Mouse (Mus musculus): Measurements from ENCODE around the gene D930048N14Rik. TPM values are rescaled to one million over a fixed set of nuclear protein-coding genes. Genes with fewer than 3 reads are reported as not detected.
"Not testable (repeated sequence)": the region's sequence is repeated elsewhere in the genome, so short reads cannot be mapped to it uniquely, and the experiment has no call there.

Gene D930048N14Rik
- polyA plus RNA-seq, 1 experiment = 4.1 TPM

DNA sequence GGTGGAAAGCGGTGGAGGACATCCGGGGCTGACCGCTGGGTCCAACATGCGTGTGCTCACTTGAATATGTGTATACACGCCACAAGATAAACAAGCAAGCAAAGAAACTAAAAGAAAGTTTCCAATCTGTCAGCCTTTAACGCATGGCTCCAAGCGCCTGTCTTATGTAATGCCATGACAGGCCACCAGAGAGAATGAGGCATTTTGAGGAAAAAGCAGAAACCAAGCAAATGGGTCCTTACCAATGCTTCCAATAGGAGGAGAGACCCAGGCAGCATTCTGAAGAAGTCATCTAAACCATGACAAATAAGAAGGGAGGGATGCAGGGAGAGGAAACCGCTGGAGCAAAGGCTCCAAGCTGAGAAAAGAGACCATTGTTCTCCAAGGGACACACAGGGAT, 36.5 kb upstream of the D930048N14Rik start:
- WGBS = 79% methylated on average over 8 of the region's 8 CpGs
- no peak for TF ChIP-seq CTCF (IDR thresholded peaks at IDR 0.05; ENCODE audit: borderline replicate concordance, insufficient read depth, low read depth, low read length)
- no peak for TF ChIP-seq POLR2A (IDR thresholded peaks at IDR 0.05; ENCODE audit: borderline replicate concordance, insufficient read depth, low read length)
- Histone ChIP-seq H3K4me1 (ENCODE audit: control insufficient read depth, insufficient read depth, low read length) (no peaks in the 10 kb centered on the region; the same call in 1 of the 2 replicates), H3K4me3 (replicated peaks; ENCODE audit: insufficient read depth, low read depth, low read length) (no peak overlapping the region), H3K27ac (ENCODE audit: insufficient read depth, low read length) (no peak overlapping the region), H3K27me3 (ENCODE audit: control insufficient read depth, insufficient read depth, low read length) (no peaks in the 10 kb centered on the region)
- DNase-seq = no peak

GRCm38 (mm10) chr11:51615129-51615528, 35.6 kb upstream of the D930048N14Rik start:
- Histone ChIP-seq H3K27me3 (ENCODE audit: control insufficient read depth, insufficient read depth, low read length) (no peaks in the 10 kb centered on the region), H3K4me1 (ENCODE audit: control insufficient read depth, insufficient read depth, low read length) (no peaks in the 10 kb centered on the region; the same call in 1 of the 2 replicates), H3K27ac (ENCODE audit: insufficient read depth, low read length) (no peak overlapping the region), H3K4me3 (replicated peaks; ENCODE audit: insufficient read depth, low read depth, low read length) (peak overlapping the region; percentile 50)
- WGBS = 32% methylated on average over 7 of the region's 7 CpGs
- TF ChIP-seq CTCF (IDR thresholded peaks at IDR 0.05; ENCODE audit: borderline replicate concordance, insufficient read depth, low read depth, low read length) (no peak), POLR2A (IDR thresholded peaks at IDR 0.05; ENCODE audit: borderline replicate concordance, insufficient read depth, low read length) (no peak)
- no peak for DNase-seq

DNA sequence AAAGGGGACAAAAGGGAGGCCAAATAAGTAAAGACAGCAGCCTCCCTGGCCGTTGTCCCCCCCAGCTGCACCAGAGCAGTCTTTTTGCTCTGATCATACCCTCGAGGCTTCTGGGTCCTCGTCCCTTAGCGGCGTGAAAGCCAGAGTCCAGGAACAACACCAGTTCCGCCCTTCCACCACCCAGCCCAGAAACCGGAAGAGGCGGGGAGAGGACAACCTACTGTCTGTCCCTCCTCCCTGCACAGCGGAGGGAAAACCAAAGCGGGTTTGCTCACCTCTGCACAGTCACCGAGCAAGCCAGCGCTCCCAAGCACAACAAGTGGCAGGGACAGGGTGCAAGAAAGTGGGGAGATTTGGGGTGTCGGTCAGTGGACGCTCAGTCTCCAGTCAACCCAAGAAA, 35.2 kb upstream of the D930048N14Rik start:
- H3K27me3 ChIP-seq (ENCODE audit: control insufficient read depth, insufficient read depth, low read length) = no peaks in the 10 kb centered on the region
- peak overlapping the region; percentile 50 for H3K4me3 ChIP-seq (replicated peaks; ENCODE audit: insufficient read depth, low read depth, low read length)
- 6% methylated on average over 14 of the region's 14 CpGs for WGBS
- TF ChIP-seq CTCF (IDR thresholded peaks at IDR 0.05; ENCODE audit: borderline replicate concordance, insufficient read depth, low read depth, low read length) (no peak), POLR2A (IDR thresholded peaks at IDR 0.05; ENCODE audit: borderline replicate concordance, insufficient read depth, low read length) (peak; percentile 69; the same call in 1 of the 2 replicates)
- peak; percentile 43 to 49 for DNase-seq
- H3K4me1 ChIP-seq (ENCODE audit: control insufficient read depth, insufficient read depth, low read length) = no peaks in the 10 kb centered on the region; the same call in 1 of the 2 replicates
- H3K27ac ChIP-seq (ENCODE audit: insufficient read depth, low read length) = no peak overlapping the region

- not testable (repeated sequence) for DNase-seq; H3K27ac ChIP-seq (ENCODE audit: insufficient read depth, low read length); H3K27me3 ChIP-seq (ENCODE audit: control insufficient read depth, insufficient read depth, low read length); H3K4me1 ChIP-seq (ENCODE audit: control insufficient read depth, insufficient read depth, low read length); H3K4me3 ChIP-seq (replicated peaks; ENCODE audit: insufficient read depth, low read depth, low read length)
- 88% methylated on average over 7 of the region's 7 CpGs for WGBS
Measured at GRCm38 (mm10) chr11:51616113-51616512, 34.6 kb upstream of the D930048N14Rik start.

GRCm38 (mm10) chr11:51617693-51618092, 33.1 kb upstream of the D930048N14Rik start:
- H3K27me3 ChIP-seq (ENCODE audit: control insufficient read depth, insufficient read depth, low read length) = no peaks in the 10 kb centered on the region
- H3K27ac ChIP-seq (ENCODE audit: insufficient read depth, low read length) = no peak overlapping the region
- TF ChIP-seq POLR2A (IDR thresholded peaks at IDR 0.05; ENCODE audit: borderline replicate concordance, insufficient read depth, low read length) (no peak), CTCF (IDR thresholded peaks at IDR 0.05; ENCODE audit: borderline replicate concordance, insufficient read depth, low read depth, low read length) (peak; percentile 92)
- DNase-seq = peak; percentile 72 to 73
- H3K4me3 ChIP-seq (replicated peaks; ENCODE audit: insufficient read depth, low read depth, low read length) = no peak overlapping the region
- WGBS = under 1% methylated on average over 4 of the region's 4 CpGs
- no peaks in the 10 kb centered on the region; the same call in 1 of the 2 replicates for H3K4me1 ChIP-seq (ENCODE audit: control insufficient read depth, insufficient read depth, low read length)

DNA sequence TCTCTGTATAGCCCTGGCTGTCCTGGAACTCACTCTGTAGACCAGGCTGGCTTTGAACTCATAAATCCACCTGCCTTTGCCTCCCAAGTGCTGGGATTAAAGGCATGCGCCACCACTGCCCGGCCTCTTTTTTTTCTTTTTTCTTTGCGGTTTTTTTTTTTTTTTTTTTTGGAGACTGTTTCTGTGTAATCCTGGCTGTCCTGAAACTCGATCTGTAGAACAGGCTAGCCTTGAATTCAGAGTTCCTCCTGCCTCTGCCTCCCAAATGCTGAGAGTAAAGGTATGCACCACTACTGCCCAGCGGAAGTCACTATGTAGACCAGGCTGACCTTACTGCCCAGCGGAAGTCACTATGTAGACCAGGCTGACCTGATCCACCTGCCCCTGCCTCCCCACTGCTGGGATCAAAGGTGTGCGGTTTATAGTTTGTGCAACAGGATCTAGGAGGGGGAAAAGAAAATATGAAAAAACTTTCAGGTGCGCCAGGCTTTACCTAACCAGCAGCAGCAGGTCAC, 31.8 kb upstream of the D930048N14Rik start:
- Histone ChIP-seq H3K4me1 (ENCODE audit: control insufficient read depth, insufficient read depth, low read length) (no peaks in the 10 kb centered on the region; the same call in 1 of the 2 replicates), H3K27ac (ENCODE audit: insufficient read depth, low read length) (no peak overlapping the region), H3K27me3 (ENCODE audit: control insufficient read depth, insufficient read depth, low read length) (no peaks in the 10 kb centered on the region), H3K4me3 (replicated peaks; ENCODE audit: insufficient read depth, low read depth, low read length) (peak overlapping the region; percentile 59)
- WGBS = 54% methylated on average over 8 of the region's 8 CpGs
- DNase-seq = no peak
- no peak for TF ChIP-seq CTCF (IDR thresholded peaks at IDR 0.05; ENCODE audit: borderline replicate concordance, insufficient read depth, low read depth, low read length)
- TF ChIP-seq POLR2A (IDR thresholded peaks at IDR 0.05; ENCODE audit: borderline replicate concordance, insufficient read depth, low read length) = no peak

DNA sequence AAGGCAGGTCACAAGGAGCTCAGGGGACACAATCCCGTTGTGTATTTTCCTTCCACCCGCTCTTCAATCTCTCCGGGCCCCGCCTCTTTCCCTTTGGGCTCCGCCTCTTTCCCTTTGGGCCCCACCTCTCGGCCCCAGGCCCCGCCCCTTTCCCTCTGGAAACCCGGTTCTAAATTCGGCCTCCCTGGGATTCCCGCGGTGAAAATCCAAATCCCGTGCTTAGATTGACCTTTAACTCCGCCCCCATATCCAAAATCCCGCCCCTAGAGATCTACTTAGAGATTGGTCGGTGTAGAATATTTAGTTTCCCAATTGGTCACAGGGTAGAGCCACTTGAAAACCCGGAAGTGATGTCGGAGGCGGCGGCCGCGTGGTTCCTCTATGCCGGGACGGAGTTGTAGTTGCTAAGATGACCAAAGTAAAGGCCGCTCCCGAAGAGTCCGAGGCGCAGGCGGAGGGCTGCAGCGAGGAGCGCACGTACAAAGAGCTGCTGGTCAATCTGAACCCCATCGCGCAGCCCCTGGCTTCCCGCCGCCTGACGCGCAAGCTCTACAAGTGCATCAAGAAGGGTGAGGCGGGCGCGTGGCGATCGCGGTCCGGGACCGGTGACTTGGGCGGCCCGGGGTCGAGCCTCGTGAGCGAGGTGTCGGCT, 31.2 kb upstream of the D930048N14Rik start, which contains the start of gene Nhp2:
TSS of gene Nhp2 (plus strand) at position 327 of the 652 bp plus-strand sequence.
- H3K4me1 ChIP-seq (ENCODE audit: control insufficient read depth, insufficient read depth, low read length) = no peaks in the 10 kb centered on the region; the same call in 1 of the 2 replicates
- DNase-seq = peak; percentile 90 to 94
- under 1% methylated on average over 51 of the region's 51 CpGs for WGBS
- TF ChIP-seq CTCF (IDR thresholded peaks at IDR 0.05; ENCODE audit: borderline replicate concordance, insufficient read depth, low read depth, low read length) (no peak), POLR2A (IDR thresholded peaks at IDR 0.05; ENCODE audit: borderline replicate concordance, insufficient read depth, low read length) (peak; percentile 28; the same call in 1 of the 2 replicates)
- no peaks in the 10 kb centered on the region for H3K27me3 ChIP-seq (ENCODE audit: control insufficient read depth, insufficient read depth, low read length)
- H3K4me3 ChIP-seq (replicated peaks; ENCODE audit: insufficient read depth, low read depth, low read length) = peak within 1 kb of the TSS; percentile 91
- no peak within 1 kb of the TSS for H3K27ac ChIP-seq (ENCODE audit: insufficient read depth, low read length)

GRCm38 (mm10) chr11:51620084-51620483, 30.7 kb upstream of the D930048N14Rik start:
- H3K4me1 ChIP-seq (ENCODE audit: control insufficient read depth, insufficient read depth, low read length) = no peaks in the 10 kb centered on the region; the same call in 1 of the 2 replicates
- no peak overlapping the region for H3K27ac ChIP-seq (ENCODE audit: insufficient read depth, low read length)
- TF ChIP-seq POLR2A (IDR thresholded peaks at IDR 0.05; ENCODE audit: borderline replicate concordance, insufficient read depth, low read length) = no peak
- TF ChIP-seq CTCF (IDR thresholded peaks at IDR 0.05; ENCODE audit: borderline replicate concordance, insufficient read depth, low read depth, low read length) = no peak
- peak overlapping the region; percentile 91 for H3K4me3 ChIP-seq (replicated peaks; ENCODE audit: insufficient read depth, low read depth, low read length)
- no peak for DNase-seq
- 1% methylated on average over 11 of the region's 11 CpGs for WGBS
- no peaks in the 10 kb centered on the region for H3K27me3 ChIP-seq (ENCODE audit: control insufficient read depth, insufficient read depth, low read length)
